Mouse (Mus musculus) cerebellum, adult (tissue): ENCODE results near the gene Dhrs4.

ENCODE experiments used
- ATAC-seq: cut with Nextera tagmentation; 2 replicates; pipeline ENCODE4 v1.9.2; 2017; ENCODE audit warnings: mild to moderate bottlenecking, moderate library complexity, mixed read lengths; ENCODE audit not compliant: insufficient number of reproducible peaks, low FRiP score, low TSS enrichment

Gene Dhrs4

DNA sequence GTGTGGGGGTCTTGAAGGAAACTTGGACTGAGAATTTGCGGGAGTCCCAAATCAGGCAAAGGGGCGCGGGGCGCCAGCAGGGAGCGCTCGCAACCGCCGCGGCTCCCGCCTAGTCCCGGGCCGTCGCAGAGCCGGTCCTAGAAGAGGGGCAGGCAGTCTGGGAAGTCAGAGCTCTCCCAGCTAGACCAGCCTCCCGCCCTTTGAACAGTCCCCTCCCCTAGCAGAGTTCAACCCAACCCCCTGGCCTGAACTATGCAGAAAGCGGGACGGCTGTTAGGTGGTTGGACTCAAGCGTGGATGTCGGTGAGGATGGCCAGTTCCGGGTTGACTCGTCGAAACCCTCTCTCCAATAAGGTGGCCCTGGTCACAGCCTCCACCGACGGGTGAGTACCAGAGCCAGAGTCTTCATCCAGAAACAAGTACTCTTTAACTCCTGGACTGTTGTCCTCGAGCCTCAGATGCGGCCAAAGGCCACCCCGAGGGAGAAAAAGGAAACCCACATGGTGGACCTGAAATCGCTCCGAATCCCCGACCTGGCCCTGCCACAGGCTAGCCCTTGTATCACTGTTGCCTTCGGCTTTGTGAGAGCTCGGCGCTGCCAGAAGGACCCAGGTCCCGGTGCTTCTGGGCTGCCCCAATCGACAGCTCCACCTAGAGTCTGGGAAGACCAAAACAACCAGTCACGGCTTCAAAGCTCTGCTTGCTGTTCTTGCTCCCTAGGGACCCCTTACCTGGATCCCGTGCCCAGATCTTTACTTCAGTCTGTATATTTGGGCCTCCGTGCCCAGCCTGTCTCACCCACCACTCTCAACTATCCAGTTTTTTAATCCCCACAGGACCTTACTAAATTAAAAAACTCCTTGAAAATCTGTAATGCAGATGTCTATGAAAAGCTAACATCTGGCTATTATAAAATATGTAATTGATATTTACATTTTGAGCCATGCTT lies at the start of gene Dhrs4:
TSS of gene Dhrs4 (plus strand) at position 108 of the 949 bp plus-strand sequence.
- ATAC-seq: peak; percentile 92

DNA sequence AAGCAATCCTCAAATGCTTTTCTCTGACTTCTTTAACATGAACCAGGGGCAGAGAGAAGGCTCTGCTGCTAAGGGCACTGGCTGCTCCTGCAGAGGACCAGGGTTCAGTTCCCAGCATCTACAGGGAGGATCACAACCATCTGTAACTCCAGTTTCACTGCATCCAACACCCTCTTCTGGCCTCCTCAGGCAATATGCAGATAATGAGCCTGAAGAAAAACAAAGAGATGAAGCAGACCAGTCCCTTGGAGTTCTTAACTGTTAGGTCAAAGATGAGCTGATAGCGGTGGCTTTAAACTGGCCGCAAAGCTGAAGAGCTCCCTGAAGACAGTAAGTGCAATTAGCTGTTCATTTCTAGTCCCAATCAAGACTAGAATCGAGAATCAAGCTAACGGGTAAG lies 48.3 kb upstream of the Dhrs4 start:
- no peak for ATAC-seq

- ATAC-seq: no peak
Observed at GRCm38 (mm10) chr14:55433052-55433451, 45.5 kb upstream of the Dhrs4 start.

DNA sequence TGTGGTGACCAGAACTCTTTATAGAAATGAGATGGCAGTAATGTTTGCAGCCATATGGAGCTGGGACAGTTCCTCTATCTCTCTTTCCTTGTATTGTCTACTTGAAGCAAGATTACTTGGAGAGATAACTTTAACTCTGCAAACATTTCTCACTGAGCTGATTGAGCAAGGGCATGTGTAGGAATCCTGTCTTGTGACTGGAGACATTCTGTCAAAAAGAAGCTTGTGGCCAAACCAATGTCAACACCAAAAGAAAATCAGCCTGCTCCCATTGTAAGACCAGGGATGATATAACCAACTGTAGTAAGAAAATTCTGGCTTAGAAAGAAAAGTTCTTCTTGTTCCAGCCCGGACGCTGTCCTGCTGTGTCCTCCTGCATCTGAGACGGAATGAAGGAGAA lies 43.7 kb upstream of the Dhrs4 start:
- ATAC-seq: no peak

- no peak for ATAC-seq
Observed at GRCm38 (mm10) chr14:55437118-55437517, 41.4 kb upstream of the Dhrs4 start.

DNA sequence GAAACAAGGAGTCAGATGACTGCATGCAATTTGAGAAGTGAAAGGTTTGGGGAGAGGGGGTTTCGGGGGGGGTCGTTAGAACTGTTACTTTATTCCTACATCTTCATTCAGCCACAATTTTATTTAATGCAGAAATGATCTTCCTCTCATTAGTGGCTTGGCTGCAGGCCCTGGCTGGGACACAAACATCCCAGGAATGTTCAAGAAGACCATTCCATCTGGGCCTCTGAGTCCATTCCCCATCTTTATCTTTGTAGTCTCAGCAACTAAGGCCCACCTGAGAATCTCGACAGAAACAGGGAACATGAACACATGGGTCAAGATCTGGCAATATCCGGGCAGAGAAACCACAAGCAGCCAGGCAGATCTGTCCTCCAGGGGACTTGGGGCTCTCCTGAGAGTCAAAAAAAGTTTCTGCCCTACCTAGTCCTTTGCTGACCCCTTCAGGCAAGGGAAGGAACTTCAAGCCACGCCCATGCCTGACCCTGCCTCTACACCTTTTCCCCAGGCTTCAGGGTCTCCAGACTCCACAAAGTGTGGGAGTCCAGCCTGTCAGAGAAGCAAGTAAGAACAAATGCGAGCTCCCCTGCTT lies 40.3 kb upstream of the Dhrs4 start:
- ATAC-seq: peak; percentile 45; the same call in 1 of the 2 replicates

DNA sequence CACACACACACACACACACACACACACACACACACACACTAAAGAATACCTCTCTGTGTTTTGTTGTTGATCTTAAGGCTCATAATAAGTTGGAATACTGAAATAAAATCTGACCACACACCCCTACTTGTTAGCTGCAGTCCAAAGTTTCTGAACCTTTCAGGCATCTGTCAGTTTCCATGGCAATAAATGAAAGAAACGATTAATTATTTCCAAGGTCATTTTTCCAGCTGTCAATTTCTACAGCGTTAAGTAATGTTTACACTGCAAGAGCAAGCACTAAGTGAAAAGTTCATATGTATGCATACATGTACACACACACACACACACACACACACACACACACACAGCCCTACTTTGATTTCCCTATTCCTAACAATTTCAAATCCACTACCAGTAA lies 20.9 kb upstream of the Dhrs4 start:
- ATAC-seq: no peak

- ATAC-seq: peak; percentile 70
Observed at GRCm38 (mm10) chr14:55458273-55458672, 20.3 kb upstream of the Dhrs4 start.

GRCm38 (mm10) chr14:55458761-55459160 lies 19.8 kb upstream of the Dhrs4 start:
- no peak for ATAC-seq

DNA sequence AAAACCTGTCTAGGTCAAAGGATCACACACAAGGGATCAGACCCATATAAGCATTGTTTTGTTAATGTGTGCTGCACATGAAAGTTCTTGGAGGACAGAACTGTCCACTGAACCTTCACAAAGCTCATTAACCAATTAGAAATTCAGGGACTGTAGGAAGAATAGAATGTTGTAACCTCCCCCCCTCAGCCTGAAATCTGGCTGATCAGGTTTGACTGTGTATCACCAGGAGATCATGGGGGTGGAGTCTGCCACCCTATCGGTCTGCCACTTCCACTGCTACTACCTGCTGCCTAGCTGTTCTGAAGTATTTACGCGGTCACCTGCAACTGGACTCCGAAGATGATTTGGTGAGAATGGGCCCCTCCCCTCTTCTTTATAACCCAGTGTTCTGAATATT lies 18.8 kb upstream of the Dhrs4 start:
- ATAC-seq: no peak

DNA sequence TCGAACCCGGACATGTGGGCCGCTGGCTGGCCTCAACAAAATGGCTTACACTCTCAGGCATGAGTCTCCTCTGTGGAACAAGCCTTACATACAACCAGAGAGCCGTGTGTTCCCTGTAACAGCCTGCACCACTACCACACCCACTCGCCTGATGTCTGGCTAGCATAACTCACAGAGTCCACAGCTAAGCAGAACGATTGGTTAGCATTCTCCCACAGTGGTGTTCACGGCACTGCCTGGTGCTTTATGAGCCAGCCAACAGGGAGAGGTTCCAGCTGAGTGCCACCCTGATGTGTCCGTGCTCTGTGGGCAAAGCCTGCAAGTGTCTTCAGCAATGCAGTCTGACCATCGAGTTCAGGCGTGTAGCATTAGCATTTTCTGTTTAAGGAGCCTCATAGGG lies 18.3 kb upstream of the Dhrs4 start:
- no peak for ATAC-seq

DNA sequence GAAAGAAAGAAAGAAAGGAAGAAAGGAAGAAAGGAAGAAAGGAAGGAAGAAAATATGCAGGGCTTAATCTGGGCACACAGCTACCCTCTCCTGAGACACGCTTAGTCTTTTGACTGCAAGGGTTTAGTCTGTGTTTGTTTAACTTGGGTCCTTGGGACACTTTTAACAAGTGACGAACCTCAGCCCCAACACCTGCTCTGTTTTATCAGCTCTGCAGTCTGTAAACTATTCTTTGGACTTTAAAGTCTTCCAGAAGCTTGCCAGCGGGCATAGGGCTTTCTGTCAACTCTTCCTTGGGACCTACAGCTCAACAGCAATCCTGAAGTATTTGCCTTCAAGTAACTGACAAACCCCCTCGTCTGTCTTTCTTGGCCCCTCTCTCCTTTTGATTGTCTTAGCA lies 16.8 kb upstream of the Dhrs4 start:
- ATAC-seq: no peak

GRCm38 (mm10) chr14:55466481-55466880 lies 12.1 kb upstream of the Dhrs4 start:
- no peak for ATAC-seq

DNA sequence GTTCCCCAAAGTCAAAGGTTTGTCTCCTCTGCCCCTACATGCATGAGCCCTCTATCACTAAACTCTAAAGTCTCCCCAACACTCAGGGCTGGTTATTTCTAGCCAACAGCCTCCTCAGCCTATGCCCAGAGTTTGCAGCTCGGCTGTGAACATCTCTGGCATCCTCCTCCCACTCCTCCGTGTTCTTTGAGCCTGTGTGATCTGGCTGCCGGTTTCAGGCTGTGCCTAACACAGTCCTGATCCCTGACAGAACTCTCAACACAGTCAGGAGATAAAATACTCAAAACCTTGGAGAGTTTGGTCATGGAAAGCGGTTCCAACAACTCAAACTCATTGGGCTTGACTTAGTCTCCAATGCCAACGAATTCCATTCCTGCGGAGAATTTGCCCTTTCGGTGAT lies 11.4 kb upstream of the Dhrs4 start:
- ATAC-seq: no peak

DNA sequence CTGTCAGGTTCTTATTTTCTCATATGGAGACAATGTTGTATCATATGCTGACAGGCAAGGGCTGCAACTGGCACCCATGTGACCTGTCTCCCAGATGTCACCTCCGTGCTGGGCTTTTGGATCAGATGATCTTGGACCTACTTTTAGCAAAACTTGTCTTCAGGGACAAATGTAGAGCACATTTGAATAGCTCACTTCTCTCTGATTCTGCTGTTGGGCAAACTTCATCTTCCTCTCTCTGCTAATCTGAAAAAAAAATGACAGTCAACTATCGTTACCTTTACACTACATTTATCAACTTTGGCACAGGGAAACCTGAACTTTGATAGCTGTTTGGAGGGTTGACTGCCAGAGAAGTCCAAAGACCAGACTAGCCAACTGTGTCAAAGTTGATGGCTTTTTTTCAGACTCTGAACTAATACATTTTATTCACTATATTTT lies 10.2 kb upstream of the Dhrs4 start:
- ATAC-seq: no peak

- no peak for ATAC-seq
Observed at GRCm38 (mm10) chr14:55469041-55469440, 9.5 kb upstream of the Dhrs4 start.

DNA sequence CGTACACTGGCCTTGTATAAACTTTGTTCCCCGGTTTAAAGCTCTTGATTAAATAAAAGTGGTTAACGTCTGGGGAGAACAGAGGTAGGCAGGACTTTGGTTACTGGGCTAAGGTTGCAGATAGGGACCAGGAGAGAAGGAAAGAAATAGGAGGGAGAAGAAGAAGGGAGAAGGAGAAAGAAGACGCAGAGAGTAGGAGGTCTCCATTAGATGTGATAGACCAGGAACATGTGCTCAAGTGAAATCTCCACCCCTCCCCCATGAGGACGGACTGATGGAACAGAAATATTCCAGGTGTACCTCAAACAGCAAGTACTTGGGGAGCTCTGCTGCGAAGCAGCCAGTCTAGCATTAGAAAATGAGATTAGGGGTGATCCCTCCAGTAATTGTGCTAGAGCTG lies 8.7 kb upstream of the Dhrs4 start:
- no peak for ATAC-seq

- ATAC-seq: no peak
Observed at GRCm38 (mm10) chr14:55470806-55471205, 7.8 kb upstream of the Dhrs4 start.

DNA sequence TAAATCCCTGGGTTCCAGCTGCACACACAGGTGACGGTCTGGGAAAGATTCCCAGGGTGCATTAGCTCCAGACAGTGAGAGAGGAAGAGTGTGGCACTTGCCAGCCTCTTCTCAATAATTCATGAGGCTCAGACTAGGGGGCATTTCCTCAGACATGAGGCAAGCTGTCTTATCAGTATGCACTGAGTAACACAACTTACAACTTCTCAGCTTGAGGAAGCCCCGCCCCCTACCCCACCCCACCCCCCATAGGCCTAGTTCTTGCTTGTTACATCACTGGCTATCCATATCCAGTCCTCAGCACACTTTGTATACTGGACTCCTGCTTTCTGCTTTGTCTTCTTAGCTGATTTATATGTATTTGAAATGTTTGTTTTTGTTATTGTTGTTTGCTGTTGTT lies 2.9 kb upstream of the Dhrs4 start:
- ATAC-seq: no peak

GRCm38 (mm10) chr14:55477421-55477820 lies 1.1 kb upstream of the Dhrs4 start:
- ATAC-seq: no peak

GRCm38 (mm10) chr14:55477829-55478228 lies 729 bp upstream of the Dhrs4 start:
- no peak for ATAC-seq

DNA sequence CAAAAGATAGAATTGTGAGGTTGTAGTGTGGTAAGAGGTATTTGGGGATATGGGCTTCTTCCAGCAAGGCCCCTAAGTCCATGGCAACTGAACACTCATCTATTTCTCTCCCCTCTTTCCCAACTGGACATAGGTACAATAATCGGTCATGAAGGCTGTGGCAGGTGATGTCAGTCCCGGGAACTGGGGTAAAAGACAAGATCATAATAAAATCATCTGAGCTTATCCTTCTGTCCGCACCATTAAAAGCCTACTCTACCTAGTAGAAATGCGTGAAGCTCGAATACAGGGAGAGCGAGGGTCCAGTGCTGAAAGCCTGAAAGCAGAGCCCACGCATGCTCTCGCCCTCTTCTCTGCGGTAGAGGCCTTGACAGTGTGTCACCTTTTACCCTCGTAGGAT lies 1.1 kb downstream of the Dhrs4 start:
- no peak for ATAC-seq
